9 mouse cellular contexts compared by ENCODE assay signal in genomic region chr10:69652660-69653059, GRCm38 (mm10).
A peak's percentile ranks its signal among the peaks of the same experiment; 100 is the strongest.
DNase-seq lines count a peak whose midpoint lies in the region; ATAC-seq and TF ChIP-seq lines count a peak whose summit lies in the region.
"Had no signal": no experiment of that assay in that cellular context is flagged by ENCODE, and none has a peak within 500 bp of the region (broad histone marks: within the 10 kb centered on the region; RNA-seq: fewer than 3 reads in every experiment).

No protein-coding gene starts in this region.

- H3K4me2 ChIP-seq in kidney, embryonic 15.5 days, result no peak overlapping the region
- peak overlapping the region; percentile 18 for H3K4me2 ChIP-seq in heart, embryonic 12.5 days
- H3K4me2 ChIP-seq in liver, embryonic 12.5 days, result no peak overlapping the region

- no peaks in the 10 kb centered on the region for H3K9me3 ChIP-seq in kidney, embryonic 15.5 days (replicated peaks)
- H3K9me3 ChIP-seq in heart, embryonic 12.5 days (replicated peaks), result no peaks in the 10 kb centered on the region
- H3K9me3 ChIP-seq in liver, embryonic 12.5 days (replicated peaks), result no peaks in the 10 kb centered on the region

- no peaks in the 10 kb centered on the region for H3K36me3 ChIP-seq in kidney, adult 2 months (ENCODE audit: control insufficient read depth, insufficient read depth, low read length)
- no peaks in the 10 kb centered on the region for H3K36me3 ChIP-seq in kidney, embryonic 15.5 days
- H3K36me3 ChIP-seq in heart, embryonic 12.5 days, result no peaks in the 10 kb centered on the region
- H3K36me3 ChIP-seq in liver, embryonic 12.5 days, result no peaks in the 10 kb centered on the region

- H3K27ac ChIP-seq in kidney, adult 2 months (ENCODE audit: insufficient read depth, low read depth, low read length), result no peak overlapping the region
- H3K27ac ChIP-seq in kidney, embryonic 15.5 days, result no peak overlapping the region
- H3K27ac ChIP-seq in heart, embryonic 12.5 days (ENCODE audit: poor library complexity, severe bottlenecking), result peak overlapping the region; percentile 46
- H3K27ac ChIP-seq in liver, embryonic 12.5 days, result no peak overlapping the region

- 30% methylated on average over 5 of the region's 5 CpGs for WGBS in kidney, adult 2 months
- WGBS in kidney, embryonic 15.5 days, result 51% methylated on average over 5 of the region's 5 CpGs
- WGBS in heart, embryonic 12.5 days, result 34% methylated on average over 5 of the region's 5 CpGs
- WGBS in lung, adult 2 months, result 8% methylated on average over 5 of the region's 5 CpGs
- WGBS in liver, embryonic 12.5 days (ENCODE audit: insufficient replicate concordance), result 30% methylated on average over 5 of the region's 5 CpGs

- intact Hi-C loops in left cerebral cortex, postnatal 25 days (cut with DNase I), result no loop called here

- TF ChIP-seq POLR2A in kidney, adult 2 months (IDR thresholded peaks at IDR 0.05; ENCODE audit: low read depth, low read length), result no peak
- no peak for TF ChIP-seq POLR2A in lung, adult 2 months (IDR thresholded peaks at IDR 0.05; ENCODE audit: borderline replicate concordance, extremely low read depth, low read depth, low read length)

- DNase-seq in kidney, adult 2 months, result peak; percentile 74
- peak; percentile 87 to 88 for DNase-seq in cerebellum, postnatal 10 days
- DNase-seq in lung, adult 2 months, result peak; percentile 66
- DNase-seq in thymus, postnatal 0 days (ENCODE audit: low spot score), result no peak
- no peak for DNase-seq in left cerebral cortex, postnatal 25 days (ENCODE audit: low spot score in 2 of 2)

- H3K4me1 ChIP-seq in kidney, adult 2 months (ENCODE audit: control insufficient read depth, insufficient read depth, low read length), result peaks cover 8% of the 10 kb centered on the region; the same call in 1 of the 2 replicates
- peaks cover 53% of the 10 kb centered on the region for H3K4me1 ChIP-seq in kidney, embryonic 15.5 days
- peaks cover 40% of the 10 kb centered on the region for H3K4me1 ChIP-seq in heart, embryonic 12.5 days (replicated peaks)
- peaks cover 5% of the 10 kb centered on the region; the same call in 1 of the 2 replicates for H3K4me1 ChIP-seq in lung, adult 2 months (ENCODE audit: control insufficient read depth, insufficient read depth, low read length)
- H3K4me1 ChIP-seq in liver, embryonic 12.5 days, result peaks cover 10% of the 10 kb centered on the region

- no peak for TF ChIP-seq CTCF in kidney, adult 2 months (conservative IDR thresholded peaks at IDR 0.05; ENCODE audit: insufficient read depth, insufficient read length, low read depth, low read length)
- no peak for TF ChIP-seq CTCF in lung, adult 2 months (IDR thresholded peaks at IDR 0.05; ENCODE audit: insufficient read depth, low read length)

- H3K4me3 ChIP-seq in kidney, adult 2 months (ENCODE audit: insufficient read depth, low read depth, low read length), result 0 out of 2 replicates have a peak overlapping the region, but pooled peaks have one; percentile 0
- no peak overlapping the region for H3K4me3 ChIP-seq in kidney, embryonic 15.5 days (replicated peaks)
- no peak overlapping the region for H3K4me3 ChIP-seq in heart, embryonic 12.5 days
- no peak overlapping the region for H3K4me3 ChIP-seq in lung, adult 2 months (replicated peaks; ENCODE audit: extremely low read depth, low read depth, low read length)
- H3K4me3 ChIP-seq in liver, embryonic 12.5 days, result no peak overlapping the region

- ATAC-seq in kidney, embryonic 15.5 days (replicated peaks; ENCODE audit: low FRiP score), result no peak
- ATAC-seq in heart, embryonic 12.5 days (ENCODE audit: insufficient number of reproducible peaks, low FRiP score), result no peak
- no peak for ATAC-seq in liver, embryonic 12.5 days

- no peaks in the 10 kb centered on the region for H3K27me3 ChIP-seq in kidney, adult 2 months (replicated peaks; ENCODE audit: control insufficient read depth, insufficient read depth, low read length)
- no peaks in the 10 kb centered on the region for H3K27me3 ChIP-seq in kidney, embryonic 15.5 days
- H3K27me3 ChIP-seq in heart, embryonic 12.5 days (replicated peaks), result no peaks in the 10 kb centered on the region
- no peaks in the 10 kb centered on the region; the same call in 1 of the 2 replicates for H3K27me3 ChIP-seq in liver, embryonic 12.5 days (replicated peaks)
- H3K27me3 ChIP-seq: CH12.LX had no signal

- no peak overlapping the region for H3K9ac ChIP-seq in kidney, embryonic 15.5 days
- 0 out of 2 replicates have a peak overlapping the region, but pooled peaks have one; percentile 8 for H3K9ac ChIP-seq in heart, embryonic 12.5 days
- no peak overlapping the region for H3K9ac ChIP-seq in liver, embryonic 12.5 days

Comparison
In these comparisons a context has a peak if more than half of its experiments do, and no peak if none do; other contexts are left out.
1. DNase-seq: peak in kidney, adult 2 months (single experiment), cerebellum, postnatal 10 days (2 of 2) and lung, adult 2 months (single experiment); none in thymus, postnatal 0 days (single experiment) and left cerebral cortex, postnatal 25 days (0 of 2).